Mouse (Mus musculus) forebrain, embryonic 15.5 days (tissue): ENCODE measurements around the gene Chrdl2. TPM values are rescaled to one million over a fixed set of nuclear protein-coding genes. Genes with fewer than 3 reads are reported as not detected.

Experiments
- ATAC-seq: fragments of 200-750 bp; cut with Nextera tagmentation; replicated peaks from 2 replicates; pipeline ENCODE4 v1.8.0; 2017; ENCODE audit warnings: mild to moderate bottlenecking, moderate TSS enrichment, moderate library complexity
- H3K27ac ChIP-seq: fragments of 300-500 bp; sonication (generic); replicated peaks from 2 replicates; pipeline ENCODE4 v1.5.1; 2015; ENCODE audit warnings: mild to moderate bottlenecking, inconsistent platforms
- H3K27me3 ChIP-seq: fragments of 300-500 bp; sonication (generic); 2 replicates; pipeline ENCODE4 v1.6.1; 2015; ENCODE audit warnings: inconsistent platforms
- H3K36me3 ChIP-seq: fragments of 300-500 bp; sonication (generic); 2 replicates; pipeline ENCODE4 v1.6.1; 2015; ENCODE audit warnings: mild to moderate bottlenecking, inconsistent platforms
- H3K4me1 ChIP-seq: fragments of 300-500 bp; sonication (generic); 2 replicates; pipeline ENCODE4 v1.6.1; 2015; ENCODE audit warnings: inconsistent platforms
- H3K4me2 ChIP-seq: fragments of 300-500 bp; sonication (generic); replicated peaks from 2 replicates; pipeline ENCODE4 v1.6.1; 2015; ENCODE audit warnings: mild to moderate bottlenecking, inconsistent platforms
- H3K4me3 ChIP-seq: fragments of 300-500 bp; sonication (generic); 2 replicates; pipeline ENCODE4 v1.5.1; 2015; ENCODE audit warnings: mild to moderate bottlenecking, inconsistent platforms
- H3K9ac ChIP-seq: fragments of 300-500 bp; sonication (generic); replicated peaks from 2 replicates; pipeline ENCODE4 v1.6.1; 2015; ENCODE audit warnings: mild to moderate bottlenecking, inconsistent platforms
- H3K9me3 ChIP-seq: fragments of 300-500 bp; sonication (generic); 2 replicates; pipeline ENCODE4 v1.6.1; 2016; ENCODE audit warnings: inconsistent platforms
- WGBS: fragments of 180-500 bp; shearing (Covaris S2); methylation state at CpG from one replicate; pipeline ENCODE4 v1.1.7; 2015; ENCODE audit warnings: mixed read lengths; 5-methylcytosine and 5-hydroxymethylcytosine counted together
- polyA plus RNA-seq: library from polyadenylated mRNA; unstranded; fragments of >200 nt; fragmentation: Nextera tagmentation; extraction: Ambion mirVana; gene quantifications from 2 replicates; pipeline ENCODE4 v1.2.1, GENCODE M21; 2015

The Chrdl2 gene
- polyA plus RNA-seq, 1 experiment from 2014 or later = not detected

GRCm38 (mm10) chr7:100027353-100027752, 21.4 kb downstream of the Chrdl2 start:
- Histone ChIP-seq H3K4me2 (no peak overlapping the region), H3K4me3 (no peak overlapping the region), H3K27ac (no peak overlapping the region), H3K27me3 (no peaks in the 10 kb centered on the region), H3K9me3 (no peaks in the 10 kb centered on the region), H3K4me1 (no peaks in the 10 kb centered on the region), H3K36me3 (no peaks in the 10 kb centered on the region), H3K9ac (no peak overlapping the region)
- no peak for ATAC-seq
- 71% methylated on average over 5 of the region's 5 CpGs for WGBS

DNA sequence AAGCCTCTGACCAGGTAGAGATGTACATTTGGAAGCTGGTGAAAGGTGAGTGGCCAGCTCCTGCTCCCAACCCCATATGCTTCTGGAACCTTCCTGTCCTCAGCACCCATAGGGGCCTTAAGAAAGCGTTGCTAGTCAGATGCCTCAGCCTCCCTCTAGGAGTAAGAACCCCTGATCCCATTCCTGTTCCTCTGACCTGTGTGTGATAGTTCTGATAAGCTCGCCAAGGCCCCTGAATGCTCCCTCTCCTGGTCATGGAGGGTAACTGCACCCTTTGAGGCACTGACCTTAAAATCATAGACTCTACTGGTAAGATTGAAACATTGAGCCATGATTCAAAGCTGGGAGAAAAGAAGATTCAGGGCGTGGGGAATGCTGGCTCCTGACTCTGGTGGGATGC, 23.3 kb downstream of the Chrdl2 start:
- 37% methylated on average over 3 of the region's 3 CpGs for WGBS
- no peak overlapping the region for H3K4me3 ChIP-seq
- H3K9ac ChIP-seq = no peak overlapping the region
- no peaks in the 10 kb centered on the region for H3K36me3 ChIP-seq
- ATAC-seq = no peak
- no peaks in the 10 kb centered on the region for H3K4me1 ChIP-seq
- H3K27ac ChIP-seq = no peak overlapping the region
- H3K27me3 ChIP-seq = no peaks in the 10 kb centered on the region
- H3K4me2 ChIP-seq = no peak overlapping the region
- H3K9me3 ChIP-seq = no peaks in the 10 kb centered on the region

DNA sequence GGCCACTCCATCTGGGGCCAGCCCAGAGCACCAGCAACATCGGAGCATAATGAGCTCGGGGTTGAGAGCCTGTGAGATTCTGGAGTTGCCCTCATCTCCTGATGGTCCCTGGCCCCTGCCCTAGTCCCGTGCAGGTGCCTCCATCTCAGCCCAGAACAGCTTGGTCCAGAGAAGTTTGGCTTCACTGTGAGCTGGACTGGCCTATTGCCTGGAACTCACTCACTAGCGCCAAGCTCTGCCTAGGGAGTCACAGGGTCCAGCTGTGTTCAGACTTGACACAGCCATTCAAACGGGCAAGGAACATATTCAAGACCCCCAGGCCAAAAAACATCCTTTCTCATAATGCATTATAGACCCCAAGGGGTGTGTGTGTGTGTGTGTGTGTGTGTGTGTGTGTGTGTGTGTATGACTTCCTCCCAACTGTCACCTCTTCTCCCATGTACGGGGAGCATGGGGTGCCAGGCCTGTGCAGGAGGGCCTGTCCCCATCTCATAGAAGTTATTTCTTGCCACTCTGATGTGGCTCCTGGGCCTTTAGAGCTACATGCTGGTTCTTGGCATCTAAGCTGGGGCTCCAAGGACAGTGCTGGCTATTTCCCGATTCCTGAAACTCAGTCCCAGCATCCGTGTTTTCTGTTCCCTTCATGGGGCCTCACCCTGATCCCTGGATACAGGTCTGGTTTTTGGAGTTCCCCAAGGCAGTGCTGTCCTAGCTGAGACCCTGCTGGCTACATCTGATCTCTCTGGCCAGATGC, 25.2 kb downstream of the Chrdl2 start:
- ATAC-seq = no peak
- no peak overlapping the region for H3K4me2 ChIP-seq
- H3K27me3 ChIP-seq = no peaks in the 10 kb centered on the region
- no peak overlapping the region for H3K4me3 ChIP-seq
- no peak overlapping the region for H3K27ac ChIP-seq
- H3K9me3 ChIP-seq = no peaks in the 10 kb centered on the region
- H3K4me1 ChIP-seq = peaks cover 2% of the 10 kb centered on the region
- 86% methylated on average over 8 of the region's 8 CpGs for WGBS
- no peak overlapping the region for H3K9ac ChIP-seq
- H3K36me3 ChIP-seq = no peaks in the 10 kb centered on the region

DNA sequence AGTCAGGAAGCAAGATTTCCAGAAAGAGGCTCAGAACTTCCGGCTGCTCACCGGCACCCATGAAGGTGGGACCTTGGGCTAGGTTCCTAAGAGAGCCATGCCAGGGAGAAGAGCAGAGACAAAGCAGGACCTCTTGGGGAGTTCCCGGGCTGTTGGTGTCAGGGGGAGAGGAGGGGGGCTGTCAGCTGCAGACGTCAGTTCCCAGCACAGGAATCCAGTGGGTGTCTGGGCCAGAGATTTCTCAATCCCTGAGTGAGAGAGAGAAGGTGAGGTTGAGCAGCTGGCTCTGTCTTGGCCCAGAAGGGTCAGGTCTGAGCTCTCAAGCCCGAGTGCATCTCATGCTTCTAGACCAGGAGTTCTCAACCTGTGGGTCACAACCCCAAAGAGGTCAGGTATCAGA, 27.7 kb downstream of the Chrdl2 start:
- Histone ChIP-seq H3K9me3 (no peaks in the 10 kb centered on the region), H3K4me2 (no peak overlapping the region), H3K27me3 (no peaks in the 10 kb centered on the region), H3K27ac (no peak overlapping the region), H3K4me1 (peaks cover 4% of the 10 kb centered on the region), H3K9ac (no peak overlapping the region), H3K4me3 (no peak overlapping the region), H3K36me3 (no peaks in the 10 kb centered on the region)
- WGBS = 63% methylated on average over 5 of the region's 5 CpGs
- ATAC-seq = no peak

GRCm38 (mm10) chr7:100034815-100035463, 29.0 kb downstream of the Chrdl2 start:
- no peak overlapping the region for H3K4me3 ChIP-seq
- H3K9ac ChIP-seq = no peak overlapping the region
- no peaks in the 10 kb centered on the region for H3K27me3 ChIP-seq
- no peaks in the 10 kb centered on the region for H3K36me3 ChIP-seq
- WGBS = 82% methylated on average over 11 of the region's 11 CpGs
- no peaks in the 10 kb centered on the region for H3K9me3 ChIP-seq
- ATAC-seq = no peak
- H3K4me1 ChIP-seq = peaks cover 4% of the 10 kb centered on the region
- H3K27ac ChIP-seq = no peak overlapping the region
- no peak overlapping the region for H3K4me2 ChIP-seq

DNA sequence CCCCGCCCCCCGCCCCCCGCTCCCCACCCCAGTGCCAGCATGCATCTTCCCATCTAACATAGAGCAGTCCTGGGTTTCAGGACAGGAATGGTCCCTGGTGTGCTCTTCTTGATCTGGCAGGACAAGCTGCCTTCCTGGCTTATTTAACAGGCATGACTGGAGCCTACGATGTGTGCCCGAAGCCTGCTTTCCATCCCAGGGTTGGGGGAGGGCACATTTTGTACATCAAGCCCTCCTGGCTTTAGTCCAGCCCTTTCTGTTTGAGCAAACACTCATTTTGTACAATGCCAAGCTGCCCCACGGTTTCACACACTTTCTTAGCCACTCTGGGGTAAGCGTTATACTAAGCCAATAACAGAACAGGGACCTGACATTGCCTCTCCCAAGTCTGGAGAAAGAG, 30.1 kb downstream of the Chrdl2 start:
- Histone ChIP-seq H3K36me3 (no peaks in the 10 kb centered on the region), H3K27ac (no peak overlapping the region)
- peak; percentile 38; the same call in 1 of the 2 replicates for ATAC-seq

GRCm38 (mm10) chr7:100036495-100036894, 30.5 kb downstream of the Chrdl2 start:
- ATAC-seq = peak; percentile 35; the same call in 1 of the 2 replicates
- no peak overlapping the region for H3K9ac ChIP-seq
- no peaks in the 10 kb centered on the region for H3K36me3 ChIP-seq
- H3K27me3 ChIP-seq = no peaks in the 10 kb centered on the region
- 59% methylated on average over 3 of the region's 3 CpGs for WGBS
- no peaks in the 10 kb centered on the region for H3K9me3 ChIP-seq
- no peak overlapping the region for H3K4me2 ChIP-seq
- no peak overlapping the region for H3K4me3 ChIP-seq
- peaks cover 4% of the 10 kb centered on the region for H3K4me1 ChIP-seq
- no peak overlapping the region for H3K27ac ChIP-seq

More for the DNA sequence above, 30.1 kb downstream of the Chrdl2 start:
- H3K4me2 ChIP-seq = no peak overlapping the region
- H3K9me3 ChIP-seq = no peaks in the 10 kb centered on the region
- H3K4me3 ChIP-seq = no peak overlapping the region
- H3K4me1 ChIP-seq = peaks cover 4% of the 10 kb centered on the region
- no peaks in the 10 kb centered on the region for H3K27me3 ChIP-seq
- no peak overlapping the region for H3K9ac ChIP-seq
- 66% methylated on average over 7 of the region's 7 CpGs for WGBS

GRCm38 (mm10) chr7:100042120-100042519, 36.1 kb downstream of the Chrdl2 start:
- no peak overlapping the region for H3K4me3 ChIP-seq
- ATAC-seq = no peak
- H3K27me3 ChIP-seq = no peaks in the 10 kb centered on the region
- H3K36me3 ChIP-seq = no peaks in the 10 kb centered on the region
- no peaks in the 10 kb centered on the region for H3K9me3 ChIP-seq
- no peak overlapping the region for H3K27ac ChIP-seq
- 10% methylated on average over 31 of the region's 31 CpGs for WGBS
- 0 out of 2 replicates have a peak, but pooled peaks cover 3% of the 10 kb centered on the region for H3K4me1 ChIP-seq
- no peak overlapping the region for H3K4me2 ChIP-seq
- no peak overlapping the region for H3K9ac ChIP-seq

DNA sequence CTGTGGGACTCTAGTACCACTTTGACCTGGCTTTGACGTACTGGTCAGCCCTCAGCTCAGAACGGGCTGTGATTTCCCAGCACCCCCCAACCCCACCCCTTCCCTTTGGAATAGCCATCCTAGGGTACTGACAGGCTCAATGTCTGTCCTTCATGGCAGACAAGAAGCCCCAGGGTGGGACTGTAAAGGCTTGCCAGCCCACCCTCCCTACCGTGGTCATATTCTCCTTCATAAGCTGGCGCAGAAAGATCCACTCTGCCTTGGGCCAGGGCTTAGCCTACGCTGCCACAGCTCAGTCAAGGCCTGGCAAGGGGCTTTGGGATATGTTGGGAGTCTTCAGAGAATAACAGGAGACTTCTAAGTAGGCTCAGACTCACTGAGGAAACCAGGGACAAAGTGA, 37.1 kb downstream of the Chrdl2 start:
- 91% methylated on average over 5 of the region's 5 CpGs for WGBS
- Histone ChIP-seq H3K9me3 (no peaks in the 10 kb centered on the region), H3K27ac (no peak overlapping the region), H3K4me1 (0 out of 2 replicates have a peak, but pooled peaks cover 3% of the 10 kb centered on the region), H3K9ac (no peak overlapping the region), H3K4me2 (no peak overlapping the region), H3K4me3 (no peak overlapping the region), H3K36me3 (no peaks in the 10 kb centered on the region), H3K27me3 (no peaks in the 10 kb centered on the region)
- no peak for ATAC-seq

- Histone ChIP-seq H3K4me2 (no peak overlapping the region), H3K36me3 (no peaks in the 10 kb centered on the region), H3K27me3 (no peaks in the 10 kb centered on the region), H3K4me3 (no peak overlapping the region), H3K27ac (no peak overlapping the region), H3K9ac (no peak overlapping the region), H3K9me3 (no peaks in the 10 kb centered on the region), H3K4me1 (0 out of 2 replicates have a peak, but pooled peaks cover 3% of the 10 kb centered on the region)
- ATAC-seq = no peak
- WGBS = 68% methylated on average over 4 of the region's 4 CpGs
These were observed 37.6 kb downstream of the Chrdl2 start for GRCm38 (mm10) chr7:100043605-100044031.

DNA sequence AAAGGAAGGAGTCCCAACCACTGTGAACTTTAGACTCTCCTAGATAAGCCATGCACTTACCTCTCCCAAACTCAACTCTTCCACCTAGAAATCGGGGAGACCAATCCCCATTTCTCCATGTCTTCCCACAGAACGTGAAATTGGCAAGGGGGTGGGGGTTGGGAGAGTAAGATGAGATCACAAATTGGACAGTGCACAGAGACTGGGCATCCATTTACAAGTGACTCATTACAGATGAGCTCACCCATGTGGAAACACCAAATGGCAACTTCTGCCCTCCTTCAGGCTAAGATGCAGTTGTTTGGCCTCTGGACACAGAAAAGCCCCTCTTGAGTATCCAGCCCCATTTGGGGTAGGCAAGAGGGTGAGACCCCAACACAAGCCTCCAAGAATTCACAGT, 40.5 kb downstream of the Chrdl2 start:
- WGBS = 62% methylated on average over 2 of the region's 2 CpGs

GRCm38 (mm10) chr7:100051904-100052303, 45.9 kb downstream of the Chrdl2 start:
- ATAC-seq = no peak
- Histone ChIP-seq H3K4me3 (no peak overlapping the region), H3K36me3 (no peaks in the 10 kb centered on the region), H3K27me3 (no peaks in the 10 kb centered on the region), H3K9me3 (no peaks in the 10 kb centered on the region), H3K4me2 (no peak overlapping the region), H3K4me1 (no peaks in the 10 kb centered on the region), H3K9ac (no peak overlapping the region), H3K27ac (no peak overlapping the region)
- 65% methylated on average over 4 of the region's 4 CpGs for WGBS

More for the DNA sequence above, 40.5 kb downstream of the Chrdl2 start:
- Histone ChIP-seq H3K27ac (no peak overlapping the region), H3K27me3 (no peaks in the 10 kb centered on the region), H3K9ac (no peak overlapping the region), H3K4me2 (no peak overlapping the region), H3K9me3 (no peaks in the 10 kb centered on the region), H3K4me3 (no peak overlapping the region), H3K36me3 (no peaks in the 10 kb centered on the region), H3K4me1 (0 out of 2 replicates have a peak, but pooled peaks cover 3% of the 10 kb centered on the region)
- no peak for ATAC-seq
